8 mouse cellular contexts compared by ENCODE assay signal in the genomic region with DNA sequence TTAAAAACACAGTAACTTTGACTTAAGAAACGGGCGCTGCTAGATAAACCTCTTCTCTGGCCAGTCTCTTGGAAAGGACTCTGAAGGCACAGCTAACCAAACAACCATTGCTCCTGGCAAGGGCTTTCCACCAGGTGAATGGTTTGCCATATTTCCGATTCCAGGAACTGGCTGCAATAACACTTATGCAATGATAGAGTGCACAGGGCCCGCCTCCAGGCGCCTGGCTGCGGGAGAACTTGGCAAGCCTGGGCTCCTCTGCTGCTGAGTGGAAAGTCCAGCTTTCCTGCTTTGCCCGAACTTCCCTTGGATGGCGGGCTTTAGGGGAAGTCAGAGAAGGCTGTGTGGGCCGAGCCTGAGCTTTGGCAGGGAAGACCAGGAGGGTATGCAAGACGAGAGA.
DNase-seq lines count a peak whose midpoint lies in the region; ATAC-seq lines count a peak whose summit lies in the region.

No protein-coding gene starts in this region.

- no peaks in the 10 kb centered on the region for H3K27me3 ChIP-seq in forebrain, embryonic 10.5 days (ENCODE audit: poor library complexity, severe bottlenecking)
- H3K27me3 ChIP-seq in forebrain, embryonic 12.5 days: no peaks in the 10 kb centered on the region

- peaks cover 24% of the 10 kb centered on the region for H3K4me1 ChIP-seq in forebrain, embryonic 10.5 days
- H3K4me1 ChIP-seq in forebrain, embryonic 12.5 days: no peaks in the 10 kb centered on the region; the same call in 1 of the 2 replicates

- H3K9ac ChIP-seq in forebrain, embryonic 12.5 days: no peak overlapping the region

- WGBS in forebrain, embryonic 10.5 days: 88% methylated on average over 10 of the region's 10 CpGs
- 89% methylated on average over 10 of the region's 10 CpGs for WGBS in forebrain, embryonic 12.5 days
- WGBS in large intestine, adult 2 months: 9% methylated on average over 10 of the region's 10 CpGs

- no peak overlapping the region for H3K4me3 ChIP-seq in forebrain, embryonic 10.5 days
- no peak overlapping the region for H3K4me3 ChIP-seq in forebrain, embryonic 12.5 days (replicated peaks)

- ATAC-seq in forebrain, embryonic 12.5 days (ENCODE audit: low FRiP score): no peak

- no peak overlapping the region for H3K4me2 ChIP-seq in forebrain, embryonic 12.5 days

- no peaks in the 10 kb centered on the region for H3K9me3 ChIP-seq in forebrain, embryonic 10.5 days
- no peaks in the 10 kb centered on the region for H3K9me3 ChIP-seq in forebrain, embryonic 12.5 days

- H3K27ac ChIP-seq in forebrain, embryonic 10.5 days: peak overlapping the region; percentile 54
- H3K27ac ChIP-seq in forebrain, embryonic 12.5 days: no peak overlapping the region

- DNase-seq in forebrain, embryonic 10.5 days (ENCODE audit: extremely low spot score, low spot score): no peak
- peak; percentile 6 for DNase-seq in cerebellum, adult 11 months
- DNase-seq in heart, adult 9 months (ENCODE audit: low spot score in 2 of 2): peak; percentile 92
- peak; percentile 46 for DNase-seq in large intestine, adult 2 months (ENCODE audit: low read depth, low spot score)
- DNase-seq in testis, postnatal 10 days (ENCODE audit: low spot score): peak; percentile 57
- DNase-seq in T-cell, adult 2 months (ENCODE audit: low spot score): no peak
- no peak for DNase-seq in right cerebral cortex, postnatal 36 days (ENCODE audit: low spot score in 2 of 2)

- H3K36me3 ChIP-seq in forebrain, embryonic 10.5 days (replicated peaks): no peaks in the 10 kb centered on the region
- H3K36me3 ChIP-seq in forebrain, embryonic 12.5 days (replicated peaks): no peaks in the 10 kb centered on the region

Comparison
In these comparisons a context has a peak if more than half of its experiments do, and no peak if none do; other contexts are left out.
1. DNase-seq: peak in cerebellum, adult 11 months (single experiment), heart, adult 9 months (2 of 2), large intestine, adult 2 months (single experiment) and testis, postnatal 10 days (single experiment); none in forebrain, embryonic 10.5 days (single experiment), T-cell, adult 2 months (single experiment) and right cerebral cortex, postnatal 36 days (0 of 2).